Mouse (Mus musculus) erythroblast, adult 5-6 weeks (primary cell): Measurements from ENCODE around the gene Edem3. TPM values are rescaled to one million over a fixed set of nuclear protein-coding genes. Genes with fewer than 3 reads are reported as not detected.
"Not testable (repeated sequence)": the region's sequence is repeated elsewhere in the genome, so short reads cannot be mapped to it uniquely, and the experiment has no call there.

Source experiments
- ATAC-seq: replicated peaks from 2 replicates; pipeline ENCODE4 v1.8.0; 2016; ENCODE audit warnings: moderate number of reproducible peaks, mild to moderate bottlenecking, moderate TSS enrichment, inconsistent platforms; ENCODE audit not compliant: poor library complexity, low FRiP score, severe bottlenecking
- total RNA-seq, 2 experiments: library from RNA; stranded (forward) in 1 of 2; stranded (reverse) in 1 of 2; fragments of 150-400 nt in 1 of 2; fragments of 200-764, 138-1000 nt in 1 of 2; gene quantifications; 2 replicates each; pipeline versions ENCODE4 v1.2.3 to v1.2.4; 2015 to 2017; ENCODE audit warnings: low replicate concordance in 2 of 2

The Edem3 gene
- total RNA-seq, 2 experiments from 2014 or later = 6.9 to 15.7 TPM

- ATAC-seq = not testable (repeated sequence)
These were observed 36.9 kb downstream of the Edem3 start for GRCm38 (mm10) chr1:151792076-151792475.

- ATAC-seq = not testable (repeated sequence)
These were observed 47.6 kb downstream of the Edem3 start for GRCm38 (mm10) chr1:151802795-151803194.

- ATAC-seq = no peak
These were observed 52.1 kb downstream of the Edem3 start for GRCm38 (mm10) chr1:151807286-151807685.

- ATAC-seq = no peak
These were observed 55.7 kb downstream of the Edem3 start for GRCm38 (mm10) chr1:151810628-151811421.

- ATAC-seq = no peak
These were observed 56.3 kb downstream of the Edem3 start for GRCm38 (mm10) chr1:151811456-151811855.

GRCm38 (mm10) chr1:151812004-151812712 lies 57.0 kb downstream of the Edem3 start:
- no peak for ATAC-seq

GRCm38 (mm10) chr1:151816051-151816450 lies 60.9 kb downstream of the Edem3 start:
- ATAC-seq = no peak

GRCm38 (mm10) chr1:151819190-151819589 lies 64.0 kb downstream of the Edem3 start:
- ATAC-seq = no peak

GRCm38 (mm10) chr1:151820457-151820856 lies 65.3 kb downstream of the Edem3 start:
- peak; percentile 71; the same call in 1 of the 2 replicates for ATAC-seq

GRCm38 (mm10) chr1:151825065-151825464 lies 69.9 kb downstream of the Edem3 start:
- ATAC-seq = no peak

GRCm38 (mm10) chr1:151831791-151832190 lies 76.6 kb downstream of the Edem3 start:
- no peak for ATAC-seq

GRCm38 (mm10) chr1:151835261-151835660 lies 80.1 kb downstream of the Edem3 start:
- ATAC-seq = no peak

- not testable (repeated sequence) for ATAC-seq
These were observed 85.2 kb downstream of the Edem3 start for GRCm38 (mm10) chr1:151840345-151840744.

GRCm38 (mm10) chr1:151845252-151845832 lies 90.2 kb downstream of the Edem3 start:
- ATAC-seq = no peak

- ATAC-seq = no peak
These were observed 91.0 kb downstream of the Edem3 start for GRCm38 (mm10) chr1:151845926-151846782.

- ATAC-seq = no peak
These were observed 93.1 kb downstream of the Edem3 start for GRCm38 (mm10) chr1:151848286-151848685.

- ATAC-seq = no peak
These were observed 94.9 kb downstream of the Edem3 start for GRCm38 (mm10) chr1:151849993-151850608.

- no peak for ATAC-seq
These were observed 96.1 kb downstream of the Edem3 start for GRCm38 (mm10) chr1:151851051-151851848.

GRCm38 (mm10) chr1:151851976-151852375 lies 96.8 kb downstream of the Edem3 start:
- ATAC-seq = no peak
